Mouse (Mus musculus) heart, embryonic 11.5 days (tissue): ENCODE data around the gene Dnah2. TPM values are rescaled to one million over a fixed set of nuclear protein-coding genes. Genes with fewer than 3 reads are reported as not detected.

ENCODE experiments used
- ATAC-seq: fragments of 200-750 bp; cut with Nextera tagmentation; replicated peaks from 2 replicates; pipeline ENCODE4 v1.8.0; 2017; ENCODE audit warnings: moderate library complexity; ENCODE audit not compliant: insufficient number of reproducible peaks, low FRiP score, low TSS enrichment
- H3K27ac ChIP-seq: fragments of 300-500 bp; sonication (generic); 2 replicates; pipeline ENCODE4 v1.5.1; 2014; ENCODE audit warnings: mild to moderate bottlenecking, low read depth, low read length
- H3K27me3 ChIP-seq: fragments of 300-500 bp; sonication (generic); 2 replicates; pipeline ENCODE4 v1.6.1; 2014; ENCODE audit warnings: mild to moderate bottlenecking, low read length, mixed read lengths; ENCODE audit not compliant: control insufficient read depth, insufficient read depth
- H3K36me3 ChIP-seq: fragments of 300-500 bp; sonication (generic); 2 replicates; pipeline ENCODE4 v1.6.1; 2014; ENCODE audit warnings: mild to moderate bottlenecking, low read length, moderate library complexity, mixed read lengths; ENCODE audit not compliant: control insufficient read depth, insufficient read depth
- H3K4me1 ChIP-seq: fragments of 300-500 bp; sonication (generic); 2 replicates; pipeline ENCODE4 v1.6.1; 2014; ENCODE audit warnings: low read length; ENCODE audit not compliant: control insufficient read depth, insufficient read depth
- H3K4me2 ChIP-seq: fragments of 300-500 bp; sonication (generic); 2 replicates; pipeline ENCODE4 v1.6.1; 2014; ENCODE audit warnings: mild to moderate bottlenecking, moderate library complexity
- H3K4me3 ChIP-seq: fragments of 300-500 bp; sonication (generic); 2 replicates; pipeline ENCODE4 v1.5.1; 2014; ENCODE audit warnings: low read depth, low read length
- H3K9ac ChIP-seq: fragments of 300-500 bp; sonication (generic); 2 replicates; pipeline ENCODE4 v1.6.1; 2014; ENCODE audit warnings: mild to moderate bottlenecking, low read depth, low read length, moderate library complexity
- H3K9me3 ChIP-seq: fragments of 300-500 bp; sonication (generic); replicated peaks from 2 replicates; pipeline ENCODE4 v1.6.1; 2016; ENCODE audit warnings: low read length; ENCODE audit not compliant: control insufficient read depth
- WGBS: fragments of 180-500 bp; shearing (Covaris S2); extraction: QIAGEN DNeasy Blood & Tissue Kit; methylation state at CpG from one replicate; pipeline ENCODE4 v1.1.7; 2014; ENCODE audit not compliant: insufficient replicate concordance; 5-methylcytosine and 5-hydroxymethylcytosine counted together
- polyA plus RNA-seq: library from polyadenylated mRNA; unstranded; fragments of >200 nt; fragmentation: Nextera tagmentation; extraction: Ambion mirVana; gene quantifications from 2 replicates; pipeline ENCODE4 v1.2.1, GENCODE M21; 2014

Gene Dnah2
- polyA plus RNA-seq, 1 experiment from 2014 or later: 0.20 TPM

- Histone ChIP-seq H3K4me1 (peaks cover 4% of the 10 kb centered on the region; the same call in 1 of the 2 replicates), H3K36me3 (no peaks in the 10 kb centered on the region), H3K4me3 (no peak overlapping the region), H3K9ac (no peak overlapping the region), H3K4me2 (no peak overlapping the region), H3K27ac (no peak overlapping the region), H3K9me3 (no peaks in the 10 kb centered on the region), H3K27me3 (no peaks in the 10 kb centered on the region)
- 70% methylated on average over 14 of the region's 14 CpGs for WGBS
- ATAC-seq: no peak
These were observed 159.1 kb downstream of the Dnah2 start for GRCm38 (mm10) chr11:69389531-69390399.

DNA sequence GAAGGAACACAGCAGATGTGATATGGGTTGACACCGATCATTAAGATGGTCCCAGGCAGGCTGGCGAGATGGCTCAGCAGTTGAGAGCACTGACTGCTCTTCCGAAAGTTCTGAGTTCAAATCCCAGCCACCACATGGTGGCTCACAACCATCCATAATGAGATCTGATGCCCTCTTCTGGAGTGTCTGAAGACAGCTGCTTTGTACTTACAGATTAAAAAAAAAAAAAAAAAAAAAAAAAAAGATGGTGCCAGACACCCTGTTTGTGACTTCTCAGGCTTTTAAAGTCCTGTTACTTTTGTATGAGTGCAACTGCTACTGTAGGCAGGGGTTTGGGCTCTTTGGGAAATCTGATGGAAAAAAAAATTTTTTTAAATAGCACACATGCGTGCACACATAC, 160.2 kb downstream of the Dnah2 start:
- Histone ChIP-seq H3K27me3 (no peaks in the 10 kb centered on the region), H3K4me2 (no peak overlapping the region), H3K9me3 (no peaks in the 10 kb centered on the region), H3K9ac (no peak overlapping the region), H3K27ac (no peak overlapping the region), H3K4me1 (no peaks in the 10 kb centered on the region), H3K4me3 (no peak overlapping the region), H3K36me3 (no peaks in the 10 kb centered on the region)
- ATAC-seq: no peak
- 96% methylated on average over 4 of the region's 4 CpGs for WGBS

GRCm38 (mm10) chr11:69386758-69387157, 162.2 kb downstream of the Dnah2 start:
- Histone ChIP-seq H3K27me3 (no peaks in the 10 kb centered on the region), H3K4me2 (no peak overlapping the region), H3K9me3 (no peaks in the 10 kb centered on the region), H3K4me1 (no peaks in the 10 kb centered on the region), H3K36me3 (no peaks in the 10 kb centered on the region), H3K9ac (no peak overlapping the region), H3K27ac (no peak overlapping the region), H3K4me3 (no peak overlapping the region)
- WGBS: 73% methylated on average over 7 of the region's 7 CpGs
- ATAC-seq: no peak

DNA sequence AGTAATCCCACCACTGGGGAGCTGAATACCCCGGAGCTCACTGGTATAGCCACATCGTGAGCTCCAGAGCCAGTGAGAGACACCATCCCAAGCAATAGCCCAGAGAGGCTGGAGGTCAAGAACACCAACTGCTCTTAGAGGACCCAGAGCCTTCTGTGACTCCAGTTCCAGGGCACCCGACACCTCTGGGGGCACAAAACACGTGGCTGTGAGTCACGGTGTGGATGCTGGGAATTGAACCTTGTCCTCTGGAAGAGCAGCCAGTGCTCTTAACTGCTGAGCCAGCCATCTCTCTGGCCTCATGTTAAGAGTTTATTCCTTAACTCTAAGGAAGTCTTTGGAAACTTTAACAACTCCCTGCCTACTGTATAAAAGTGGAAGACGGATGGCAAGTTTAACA, 163.9 kb downstream of the Dnah2 start:
- no peak overlapping the region for H3K9ac ChIP-seq
- H3K4me1 ChIP-seq: no peaks in the 10 kb centered on the region
- no peak for ATAC-seq
- H3K9me3 ChIP-seq: no peaks in the 10 kb centered on the region
- H3K4me2 ChIP-seq: no peak overlapping the region
- H3K4me3 ChIP-seq: no peak overlapping the region
- no peak overlapping the region for H3K27ac ChIP-seq
- no peaks in the 10 kb centered on the region for H3K27me3 ChIP-seq
- H3K36me3 ChIP-seq: no peaks in the 10 kb centered on the region; the same call in 1 of the 2 replicates
- 77% methylated on average over 6 of the region's 6 CpGs for WGBS

GRCm38 (mm10) chr11:69382478-69383105, 166.3 kb downstream of the Dnah2 start:
- no peaks in the 10 kb centered on the region; the same call in 1 of the 2 replicates for H3K36me3 ChIP-seq
- ATAC-seq: no peak
- 56% methylated on average over 10 of the region's 10 CpGs for WGBS
- H3K9me3 ChIP-seq: no peaks in the 10 kb centered on the region
- H3K4me2 ChIP-seq: no peak overlapping the region
- no peak overlapping the region for H3K9ac ChIP-seq
- H3K4me1 ChIP-seq: no peaks in the 10 kb centered on the region
- H3K4me3 ChIP-seq: no peak overlapping the region
- no peaks in the 10 kb centered on the region for H3K27me3 ChIP-seq
- H3K27ac ChIP-seq: no peak overlapping the region

DNA sequence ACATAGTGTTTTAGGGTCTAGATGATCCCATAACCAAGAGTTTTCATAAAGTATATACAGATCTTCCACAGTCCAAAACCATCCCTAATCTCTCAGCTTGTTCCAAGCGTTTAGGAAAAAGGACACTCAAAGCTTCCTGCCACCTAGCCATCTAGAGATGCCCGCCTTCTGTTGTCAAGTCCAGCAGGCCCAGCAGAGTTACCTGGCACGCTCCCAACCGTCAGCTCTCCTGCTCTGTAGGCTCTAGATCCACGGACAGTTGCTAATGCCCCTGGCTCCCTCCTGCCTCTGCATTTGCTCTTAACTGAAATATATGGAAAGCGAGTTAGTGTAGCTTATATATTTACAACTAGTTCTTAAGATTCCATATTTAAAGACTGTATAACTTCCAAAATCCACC, 167.6 kb downstream of the Dnah2 start:
- Histone ChIP-seq H3K4me1 (no peaks in the 10 kb centered on the region), H3K4me3 (no peak overlapping the region), H3K27ac (no peak overlapping the region), H3K9me3 (no peaks in the 10 kb centered on the region), H3K27me3 (no peaks in the 10 kb centered on the region), H3K4me2 (no peak overlapping the region), H3K36me3 (no peaks in the 10 kb centered on the region; the same call in 1 of the 2 replicates), H3K9ac (no peak overlapping the region)
- ATAC-seq: no peak
- 80% methylated on average over 6 of the region's 6 CpGs for WGBS

GRCm38 (mm10) chr11:69379600-69379999, 169.3 kb downstream of the Dnah2 start:
- H3K4me2 ChIP-seq: no peak overlapping the region
- no peaks in the 10 kb centered on the region for H3K9me3 ChIP-seq
- ATAC-seq: no peak
- H3K4me3 ChIP-seq: no peak overlapping the region
- WGBS: 74% methylated on average over 3 of the region's 3 CpGs
- H3K27ac ChIP-seq: no peak overlapping the region
- no peak overlapping the region for H3K9ac ChIP-seq
- no peaks in the 10 kb centered on the region for H3K4me1 ChIP-seq
- no peaks in the 10 kb centered on the region for H3K27me3 ChIP-seq
- no peaks in the 10 kb centered on the region; the same call in 1 of the 2 replicates for H3K36me3 ChIP-seq

- H3K4me3 ChIP-seq: no peak overlapping the region
- no peaks in the 10 kb centered on the region for H3K9me3 ChIP-seq
- H3K4me1 ChIP-seq: peaks cover 3% of the 10 kb centered on the region
- H3K36me3 ChIP-seq: no peaks in the 10 kb centered on the region; the same call in 1 of the 2 replicates
- no peak for ATAC-seq
- H3K4me2 ChIP-seq: no peak overlapping the region
- 62% methylated on average over 3 of the region's 3 CpGs for WGBS
- H3K9ac ChIP-seq: no peak overlapping the region
- H3K27me3 ChIP-seq: no peaks in the 10 kb centered on the region
- no peak overlapping the region for H3K27ac ChIP-seq
These were observed 171.1 kb downstream of the Dnah2 start for GRCm38 (mm10) chr11:69377766-69378165.
